Mouse (Mus musculus) erythroblast, embryonic 14.5 days (primary cell): ENCODE results near the gene Btbd35f27. TPM values are rescaled to one million over a fixed set of nuclear protein-coding genes. Genes with fewer than 3 reads are reported as not detected.
"Not testable (repeated sequence)": the region's sequence is repeated elsewhere in the genome, so short reads cannot be mapped to it uniquely, and the experiment has no call there.

Experiments used
- H3K27me3 ChIP-seq: 2 replicates; pipeline ENCODE4 v1.6.1; 2012; ENCODE audit warnings: inconsistent platforms; ENCODE audit not compliant: control insufficient read depth
- H3K36me3 ChIP-seq: 2 replicates; pipeline ENCODE4 v1.6.1; 2012; ENCODE audit warnings: mild to moderate bottlenecking, inconsistent platforms; ENCODE audit not compliant: control insufficient read depth
- H3K4me1 ChIP-seq: 2 replicates; pipeline ENCODE4 v1.6.1; 2012; ENCODE audit warnings: inconsistent platforms; ENCODE audit not compliant: control insufficient read depth
- H3K4me3 ChIP-seq: replicated peaks from 2 replicates; pipeline ENCODE3; 2012; ENCODE audit warnings: moderate library complexity, mild to moderate bottlenecking, inconsistent platforms
- H3K9me3 ChIP-seq: 2 replicates; pipeline ENCODE4 v1.6.1; 2012; ENCODE audit warnings: low read length, inconsistent platforms, mixed read lengths; ENCODE audit not compliant: control insufficient read depth
- polyA plus RNA-seq: library from polyadenylated mRNA; stranded (reverse); fragments of >175 nt; gene quantifications from 2 replicates; pipeline ENCODE4 v1.2.3, GENCODE M21; 2012

Gene Btbd35f27
- polyA plus RNA-seq: not detected in 2 replicates

DNA sequence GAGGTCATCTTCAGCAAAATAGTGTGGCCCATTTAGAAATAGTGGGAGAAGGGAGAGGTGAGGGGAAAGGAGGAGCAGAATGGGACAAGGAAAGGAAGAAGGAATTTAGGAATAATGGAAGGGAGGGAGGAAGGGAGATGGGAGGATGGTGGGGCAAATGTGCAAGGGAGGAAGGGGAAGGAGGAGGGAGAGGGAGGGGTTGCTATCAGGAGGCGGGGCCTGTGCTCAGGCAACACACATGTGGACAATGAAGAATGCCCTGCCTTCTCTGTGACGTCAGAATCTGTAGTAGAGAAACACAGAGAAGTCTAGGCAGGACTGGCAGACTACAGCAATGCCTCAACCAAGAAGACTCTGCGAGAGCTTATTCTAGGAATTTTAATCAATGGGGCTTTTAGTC lies at the start of gene Btbd35f27:
TSS of gene Btbd35f27 (plus strand) at position 301 of the 400 bp plus-strand sequence.
- not testable (repeated sequence) for H3K4me3 ChIP-seq, H3K4me1 ChIP-seq, H3K9me3 ChIP-seq, H3K27me3 ChIP-seq, H3K36me3 ChIP-seq

Other genes with a start within 250 kb of the Btbd35f27 start
- not detected in 2 replicates for gene Btbd35f4, start 151.6 kb upstream of the Btbd35f27 start, polyA plus RNA-seq